Mouse (Mus musculus): ENCODE measurements around the gene Shkbp1.

- TF ChIP-seq CTCF (IDR thresholded peaks at IDR 0.05; ENCODE audit: borderline replicate concordance, insufficient read depth, low read length) (no peak), POLR2A (IDR thresholded peaks at IDR 0.05; ENCODE audit: low read depth, low read length) (no peak)
Observed at GRCm38 (mm10) chr7:27375274-27375673, 19.5 kb upstream of the Shkbp1 start.
